Mouse (Mus musculus) kidney, postnatal 36 days (tissue): ENCODE results near the gene Eapp.
"Not testable (repeated sequence)": the region's sequence is repeated elsewhere in the genome, so short reads cannot be mapped to it uniquely, and the experiment has no call there.

Experiments
- DNase-seq, 2 experiments: peaks; one replicate each; pipeline ENCODE4 v3.0.0; 2021 to 2022; ENCODE audit warnings: mixed read lengths in 2 of 2

The Eapp gene

GRCm38 (mm10) chr12:54676709-54677108, 19.0 kb downstream of the Eapp start:
- DNase-seq, result no peak

GRCm38 (mm10) chr12:54675396-54675795, 20.3 kb downstream of the Eapp start:
- DNase-seq, result peak in 1 of 2 experiments; percentile 26

GRCm38 (mm10) chr12:54671262-54671661, 24.4 kb downstream of the Eapp start:
- no peak for DNase-seq

GRCm38 (mm10) chr12:54668141-54668540, 27.6 kb downstream of the Eapp start:
- DNase-seq, result no peak

- peak; percentile 31 to 64 for DNase-seq
Measured at GRCm38 (mm10) chr12:54665526-54665925, 30.2 kb downstream of the Eapp start.

GRCm38 (mm10) chr12:54661470-54661869, 34.2 kb downstream of the Eapp start:
- DNase-seq, result not testable (repeated sequence)

GRCm38 (mm10) chr12:54659901-54660300, 35.8 kb downstream of the Eapp start:
- no peak for DNase-seq

GRCm38 (mm10) chr12:54658425-54659092, 37.1 kb downstream of the Eapp start:
- DNase-seq, result no peak

- DNase-seq, result no peak
Measured at GRCm38 (mm10) chr12:54657951-54658350, 37.7 kb downstream of the Eapp start.

GRCm38 (mm10) chr12:54657226-54657625, 38.5 kb downstream of the Eapp start:
- no peak for DNase-seq

GRCm38 (mm10) chr12:54656396-54657171, 39.1 kb downstream of the Eapp start, which contains the start of gene Sptssa:
Gene Sptssa (minus strand): TSS chr12:54656573.
- DNase-seq, result peak; percentile 97 to 98

GRCm38 (mm10) chr12:54656039-54656395, 39.7 kb downstream of the Eapp start:
- DNase-seq, result peak; percentile 47 to 70

- DNase-seq, result no peak
Measured at GRCm38 (mm10) chr12:54655292-54656038, 40.2 kb downstream of the Eapp start.

GRCm38 (mm10) chr12:54654741-54655140, 41.0 kb downstream of the Eapp start:
- no peak for DNase-seq

- peak; percentile 46 to 56 for DNase-seq
Measured at GRCm38 (mm10) chr12:54654141-54654540, 41.6 kb downstream of the Eapp start.

GRCm38 (mm10) chr12:54652346-54652745, 43.4 kb downstream of the Eapp start:
- peak; percentile 47 to 57 for DNase-seq

GRCm38 (mm10) chr12:54651820-54652219, 43.9 kb downstream of the Eapp start:
- peak; percentile 28 to 44 for DNase-seq

GRCm38 (mm10) chr12:54651158-54651557, 44.5 kb downstream of the Eapp start:
- peak in 1 of 2 experiments; percentile 36 for DNase-seq

GRCm38 (mm10) chr12:54644947-54645346, 50.8 kb downstream of the Eapp start:
- DNase-seq, result no peak

- no peak for DNase-seq
Measured at GRCm38 (mm10) chr12:54643320-54643892, 52.3 kb downstream of the Eapp start.

- no peak for DNase-seq
Measured at GRCm38 (mm10) chr12:54641374-54641773, 54.3 kb downstream of the Eapp start.

GRCm38 (mm10) chr12:54640259-54640658, 55.4 kb downstream of the Eapp start:
- peak in 1 of 2 experiments; percentile 18 for DNase-seq

GRCm38 (mm10) chr12:54637033-54637432, 58.7 kb downstream of the Eapp start:
- DNase-seq, result no peak
